Mouse (Mus musculus): ENCODE results near the gene Tpst1.

Tpst1 gene

DNA sequence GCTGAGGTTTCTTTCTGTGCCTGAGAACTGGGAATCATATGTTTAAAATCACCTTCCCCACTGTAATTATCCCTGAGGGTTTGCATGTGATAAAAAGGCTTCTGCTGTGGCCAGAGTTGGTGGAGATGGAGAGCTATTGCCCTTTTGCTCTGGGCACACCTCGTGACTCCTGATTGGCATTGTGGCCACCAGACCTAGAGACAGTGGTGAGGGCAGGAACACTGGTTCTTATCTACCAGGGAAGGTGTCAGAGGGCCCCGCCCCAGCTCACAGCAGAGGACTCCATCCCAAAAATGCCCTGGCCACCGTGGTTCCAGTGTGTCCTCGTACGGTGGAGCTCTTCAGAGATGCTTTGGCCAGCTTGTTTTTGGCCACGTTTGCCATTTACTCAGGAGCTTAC, 20.2 kb upstream of the Tpst1 start:
- DNase-seq = no peak

DNA sequence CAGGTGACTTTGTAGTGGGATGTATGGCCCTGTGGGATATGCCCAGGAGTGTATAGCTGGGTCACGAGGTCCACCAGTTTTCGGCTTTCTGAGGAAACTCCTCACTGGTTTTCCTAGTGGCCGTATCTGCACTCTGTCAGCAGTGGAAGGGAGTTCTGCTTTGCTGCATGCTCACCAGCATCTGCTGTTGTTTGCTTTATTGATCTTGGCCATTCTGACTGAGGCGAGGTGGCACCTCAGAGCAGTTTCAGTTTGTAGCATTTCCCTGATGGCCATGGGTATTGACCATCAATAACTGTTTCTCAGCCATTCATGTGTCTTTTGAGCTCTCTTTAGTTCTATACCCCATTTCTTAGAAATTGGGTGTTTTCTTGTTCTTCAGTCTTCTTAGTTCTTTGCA, 17.4 kb upstream of the Tpst1 start:
- no peak for DNase-seq

DNA sequence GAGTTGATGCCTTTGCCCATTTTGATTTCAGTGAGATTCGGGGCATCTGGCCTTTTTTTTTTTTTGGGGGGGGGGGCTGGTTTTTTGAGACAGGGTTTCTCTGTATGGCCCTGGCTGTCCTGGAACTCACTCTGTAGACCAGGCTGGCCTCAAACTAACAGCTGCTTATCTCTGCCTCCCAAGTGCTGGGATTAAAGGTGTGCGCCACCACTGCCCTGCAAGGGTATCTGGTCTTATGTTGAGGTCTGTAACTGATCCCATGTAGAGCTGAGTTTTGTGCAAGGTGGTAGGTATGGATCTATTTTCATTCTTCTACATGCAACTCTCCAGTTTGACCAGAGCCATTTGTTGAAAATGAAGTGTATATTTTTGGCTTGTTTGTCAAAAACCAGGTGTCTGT, 16.8 kb upstream of the Tpst1 start:
- DNase-seq = no peak

DNA sequence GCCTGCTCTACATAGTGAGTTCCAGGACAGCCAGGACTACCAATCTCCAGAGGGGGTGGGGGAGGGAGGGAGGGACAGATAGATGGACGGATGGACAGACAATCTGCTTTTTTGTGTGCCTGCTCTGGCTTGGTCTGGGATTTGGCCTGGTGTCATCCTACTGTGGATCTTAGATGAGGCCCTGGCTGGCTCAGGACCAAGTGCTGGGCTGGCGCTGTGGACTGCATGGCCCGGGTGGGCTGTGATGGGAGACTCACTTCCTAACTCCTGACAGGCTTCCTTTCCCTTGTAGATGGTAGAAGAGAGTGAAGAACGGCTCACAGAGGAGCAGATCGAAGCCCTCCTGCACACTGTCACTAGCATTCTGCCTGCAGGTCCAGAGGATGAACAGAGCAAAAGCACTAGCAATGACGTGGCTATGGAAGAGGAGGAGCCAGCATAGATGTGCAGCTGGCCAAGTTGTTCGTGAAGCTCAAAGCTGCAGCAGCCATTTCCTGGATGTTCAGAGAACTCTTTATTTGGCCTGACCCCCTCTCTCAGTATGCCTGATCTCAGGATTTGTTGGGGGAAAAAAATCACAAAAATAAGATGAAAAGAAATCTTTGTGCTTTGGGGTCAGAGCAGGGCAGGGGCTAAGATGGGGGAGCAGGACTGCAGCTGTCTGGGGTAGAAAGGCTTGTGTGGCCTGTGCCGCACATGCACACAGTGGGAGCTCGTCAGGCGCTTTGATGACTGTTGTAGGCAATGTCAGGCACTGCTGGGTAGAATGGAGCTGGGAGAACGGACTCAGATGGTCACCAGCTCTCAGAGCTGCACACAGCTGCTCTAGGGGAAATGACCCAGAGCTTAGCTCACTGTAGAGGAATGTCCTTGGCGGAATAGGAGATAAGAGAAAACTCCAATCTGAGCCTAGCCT, 13.5 kb upstream of the Tpst1 start:
- DNase-seq = no peak

DNA sequence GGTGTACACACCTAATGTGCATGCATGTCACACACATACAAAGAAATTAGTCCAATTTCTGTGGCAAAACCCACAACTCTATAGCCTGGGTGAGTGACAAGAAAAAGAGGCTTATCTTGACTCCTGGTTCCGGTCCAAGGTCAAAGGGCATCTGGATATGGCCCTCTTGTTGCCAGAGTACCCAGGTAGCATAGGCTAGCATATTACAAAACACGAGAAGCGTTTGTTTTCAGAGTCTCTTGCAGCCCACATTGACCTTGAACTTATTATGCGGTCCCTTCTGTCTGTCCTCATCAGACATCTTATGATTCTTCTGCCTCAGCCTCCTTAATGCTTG, 12.8 kb upstream of the Tpst1 start:
- DNase-seq = no peak

DNA sequence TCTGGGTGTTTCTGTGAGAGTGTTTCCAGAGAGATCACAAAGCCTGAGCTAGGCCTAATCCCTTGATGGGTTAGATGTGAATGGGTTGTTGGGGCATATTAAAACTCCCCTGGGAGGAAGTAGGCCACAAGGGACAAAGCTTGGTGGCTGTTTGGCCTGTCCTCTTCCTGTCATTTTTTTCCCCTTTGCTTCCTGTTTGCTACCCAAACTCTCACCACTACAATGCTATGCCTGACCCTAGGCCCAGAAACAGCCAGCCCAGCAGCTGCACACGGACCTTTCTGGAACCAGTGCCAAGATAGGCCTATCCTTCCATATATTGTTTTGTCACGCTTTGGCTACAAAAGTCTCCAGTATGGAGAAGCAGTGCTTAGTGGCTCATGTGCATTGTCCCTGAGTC, 11.0 kb upstream of the Tpst1 start:
- no peak for DNase-seq

DNA sequence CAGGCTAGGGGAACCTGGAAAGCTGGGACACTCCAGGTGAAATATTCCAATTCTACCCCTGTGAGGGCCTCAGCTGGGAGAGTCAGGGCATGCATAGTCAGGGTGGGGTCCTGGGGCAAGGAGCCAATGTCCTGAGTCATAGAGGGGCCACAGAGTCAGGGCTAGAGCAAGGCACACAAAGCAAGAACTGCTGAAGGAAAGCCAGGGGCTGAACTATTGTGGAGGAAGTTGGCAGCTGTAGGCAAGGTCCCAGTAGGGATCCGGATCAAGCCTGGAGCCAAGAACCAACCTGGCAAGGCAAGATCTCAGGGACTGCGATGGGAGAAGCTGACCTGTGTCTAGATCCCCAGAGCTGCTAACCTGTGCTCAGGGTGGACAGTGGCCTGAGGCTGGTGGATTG, 9.4 kb upstream of the Tpst1 start:
- DNase-seq = no peak

DNA sequence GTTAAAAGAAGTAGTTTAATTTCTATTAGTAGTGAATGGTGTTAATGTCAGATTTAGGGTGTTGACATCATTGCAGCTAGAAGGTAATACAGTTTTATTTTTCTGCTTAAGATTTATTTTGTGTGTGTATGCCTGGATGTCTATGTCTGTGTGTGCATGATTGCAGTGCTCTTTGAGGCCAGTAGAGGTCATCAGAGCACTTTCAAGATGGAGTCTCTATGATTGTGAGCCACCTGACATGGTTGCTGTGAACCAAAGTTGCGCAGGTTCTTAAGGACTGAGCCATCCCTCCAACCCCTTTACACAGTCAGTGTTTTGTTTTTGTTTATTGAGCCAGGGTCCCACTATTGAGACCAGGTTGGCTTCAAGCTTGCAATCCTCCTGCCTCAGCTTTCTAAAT, 7.5 kb upstream of the Tpst1 start:
- no peak for DNase-seq

DNA sequence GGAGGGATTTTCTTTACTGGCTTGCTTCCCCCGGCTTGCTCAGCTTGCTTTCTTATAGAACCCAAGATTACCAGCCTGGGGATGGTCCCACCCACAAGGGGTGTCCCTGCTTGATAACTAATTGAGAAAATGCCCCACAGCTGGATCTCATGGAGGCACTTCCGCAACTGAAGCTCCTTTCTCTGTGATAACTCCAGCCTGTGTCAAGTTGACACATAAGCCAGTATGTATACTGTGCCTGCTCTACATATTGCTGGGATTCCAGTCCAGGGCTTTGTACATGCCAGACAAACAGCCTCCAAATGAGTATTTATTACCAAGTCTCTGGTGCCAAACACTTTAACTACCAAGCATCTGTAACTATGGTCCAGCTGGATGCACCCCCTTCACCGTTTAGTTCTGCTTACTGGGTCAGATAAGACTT, 5.3 kb upstream of the Tpst1 start:
- DNase-seq = no peak

DNA sequence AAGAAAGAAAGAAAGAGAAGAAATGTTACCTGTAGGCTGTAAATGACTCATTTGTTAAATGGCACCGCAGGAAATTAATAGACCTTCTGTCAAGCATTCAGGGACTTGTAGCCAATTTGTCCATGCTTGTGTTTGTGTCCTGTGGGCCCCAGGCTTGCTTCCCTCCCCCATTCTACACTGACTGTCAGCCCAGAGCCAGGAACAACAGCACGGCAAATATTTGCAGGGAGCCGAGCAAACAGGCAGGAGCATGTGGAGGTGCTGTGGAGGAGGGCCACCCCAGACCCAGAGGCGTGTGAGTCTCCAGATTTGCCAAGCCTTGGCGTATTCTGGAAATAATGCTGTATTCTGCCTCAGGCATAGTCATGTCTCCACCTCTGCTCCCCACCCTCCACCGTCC, 1.4 kb downstream of the Tpst1 start:
- no peak for DNase-seq

DNA sequence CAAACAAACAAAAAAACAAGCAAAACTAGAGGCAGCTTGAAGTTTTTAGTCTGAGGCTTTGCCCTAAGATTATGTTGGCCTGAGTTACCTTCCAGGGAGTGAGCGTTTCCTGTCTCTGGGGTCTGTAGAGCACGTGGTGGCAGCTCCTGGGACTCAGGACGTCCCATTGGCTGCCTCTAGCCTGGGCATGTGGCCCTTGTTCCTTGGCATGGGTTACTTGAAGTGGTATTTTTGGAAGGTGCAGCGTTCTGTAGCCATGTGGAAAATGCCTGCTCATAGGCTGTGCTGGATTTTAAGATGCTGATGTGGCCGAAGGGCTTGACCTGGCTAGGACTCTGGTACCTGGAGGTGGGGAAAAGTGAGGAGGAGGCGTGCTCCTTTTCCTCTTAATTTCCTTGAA, 3.3 kb downstream of the Tpst1 start:
- no peak for DNase-seq

DNA sequence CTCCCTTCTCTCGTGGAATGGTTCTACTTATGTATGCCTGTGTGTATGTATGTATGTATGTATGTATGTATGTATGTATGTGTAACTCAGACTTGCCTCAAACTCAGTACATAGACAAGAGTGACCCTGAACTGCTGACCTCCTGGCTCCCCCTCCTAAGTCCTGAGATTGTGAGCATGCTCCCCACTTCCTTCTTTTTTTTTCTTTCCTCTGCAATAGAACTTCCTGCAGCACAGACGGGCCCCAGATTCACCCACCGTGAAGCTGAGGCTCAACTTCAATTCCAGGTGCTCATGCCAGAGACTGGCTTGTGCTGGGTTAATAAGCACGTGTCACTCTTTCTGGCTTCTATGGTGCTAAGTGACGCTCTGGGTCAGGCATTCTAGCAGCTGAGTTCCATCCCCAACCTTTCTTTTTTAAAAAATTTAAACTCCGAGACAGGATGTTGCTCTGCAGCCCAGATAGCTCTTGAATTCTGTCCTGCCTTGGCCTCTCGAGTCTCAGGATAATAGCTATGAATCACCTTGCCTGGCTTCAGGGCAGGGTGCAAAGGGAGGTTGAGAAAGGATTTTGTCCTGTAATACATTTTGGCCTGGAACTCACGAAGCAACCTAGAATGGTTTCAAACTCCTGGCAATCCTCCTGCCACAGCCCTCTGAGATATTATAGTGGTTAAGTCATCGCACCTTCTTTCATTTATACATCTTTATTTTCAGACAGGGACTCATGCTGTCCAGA, 5.1 kb downstream of the Tpst1 start:
- no peak for DNase-seq

DNA sequence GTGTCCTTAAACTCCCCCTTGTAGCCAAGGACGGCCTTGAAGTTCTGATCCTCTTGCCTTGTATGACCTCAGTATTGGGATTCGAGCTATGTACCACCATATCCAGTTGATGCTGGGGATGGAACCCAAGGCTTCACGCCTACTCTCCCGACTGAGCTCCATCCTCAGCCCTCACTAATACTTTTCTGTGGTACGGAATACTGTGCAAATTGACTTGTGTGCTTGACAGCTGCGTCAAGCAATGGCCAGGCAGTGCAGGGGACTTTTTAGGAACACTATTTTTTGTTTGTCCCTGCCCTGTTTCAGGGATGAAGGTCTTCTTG, 5.7 kb downstream of the Tpst1 start:
- DNase-seq = no peak

DNA sequence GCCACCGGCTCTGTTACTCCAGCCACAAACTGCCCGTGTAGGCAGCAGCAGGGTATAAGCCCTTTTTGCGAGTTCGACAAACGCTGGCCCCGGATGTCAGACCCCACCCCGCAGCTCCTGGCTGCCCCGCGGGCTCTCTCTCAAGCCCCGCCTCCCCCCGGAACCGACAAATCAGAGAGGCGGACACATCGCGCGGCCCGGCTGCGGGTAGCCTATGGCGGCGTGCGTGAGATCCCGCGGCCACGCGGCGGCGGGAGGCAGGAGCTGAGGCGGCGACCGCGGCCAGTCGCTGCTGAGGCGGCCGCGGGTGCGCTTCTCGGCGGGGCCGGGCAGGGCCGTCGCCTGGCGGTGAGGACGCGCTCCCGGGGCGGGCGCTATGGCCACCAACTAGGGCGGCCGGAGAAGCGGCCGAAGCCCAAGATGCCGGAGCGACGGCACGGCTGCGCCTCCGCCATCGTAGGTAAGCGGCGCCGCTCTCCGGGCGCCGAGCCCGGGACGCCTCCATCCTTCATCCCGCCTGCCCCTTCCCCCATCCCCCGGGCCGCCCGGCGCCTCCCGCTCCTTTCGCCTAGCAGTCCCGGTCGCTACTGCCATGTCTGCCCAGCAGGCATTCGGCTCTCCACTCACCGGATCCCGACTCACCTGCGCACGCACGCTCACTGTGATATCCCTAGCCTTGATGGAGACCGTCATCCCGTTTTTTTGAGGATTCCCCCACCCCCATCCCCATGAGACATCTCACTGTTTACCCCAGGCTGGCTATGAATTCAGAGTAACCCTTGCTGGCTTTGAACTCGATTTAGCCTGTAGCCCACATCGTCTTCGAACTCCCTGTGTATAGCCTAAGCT, 6.3 kb downstream of the Tpst1 start:
- DNase-seq = peak; percentile 95

DNA sequence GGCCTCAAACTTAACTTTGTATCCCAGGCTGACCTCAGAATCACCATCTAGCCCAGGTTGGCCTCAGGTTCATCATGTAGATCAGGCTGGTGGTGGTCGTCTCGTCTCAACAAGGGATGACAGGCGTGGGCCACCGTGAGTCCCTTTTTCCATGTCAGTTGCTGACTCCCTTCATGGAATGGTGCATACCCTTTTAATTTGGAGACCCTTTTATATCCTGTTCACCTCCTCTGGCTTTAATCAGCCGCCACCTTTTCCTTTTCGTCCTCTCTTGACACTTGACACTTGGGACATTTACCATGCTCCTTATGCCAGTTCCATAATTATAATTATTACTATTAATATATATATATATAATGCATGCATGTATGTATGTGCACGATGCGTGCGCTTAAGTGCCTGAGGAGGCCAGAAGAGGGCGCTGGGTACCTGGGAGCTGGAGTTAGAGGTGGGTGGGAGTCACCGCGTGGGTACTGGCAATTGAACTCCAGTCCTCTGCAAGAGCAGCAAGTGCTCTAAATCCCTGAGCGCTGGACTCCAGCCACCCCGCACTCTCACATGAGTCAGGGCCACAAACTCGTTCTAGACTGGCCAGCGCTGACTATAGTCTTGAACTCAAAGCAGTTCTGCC, 7.0 kb downstream of the Tpst1 start:
- DNase-seq = no peak

DNA sequence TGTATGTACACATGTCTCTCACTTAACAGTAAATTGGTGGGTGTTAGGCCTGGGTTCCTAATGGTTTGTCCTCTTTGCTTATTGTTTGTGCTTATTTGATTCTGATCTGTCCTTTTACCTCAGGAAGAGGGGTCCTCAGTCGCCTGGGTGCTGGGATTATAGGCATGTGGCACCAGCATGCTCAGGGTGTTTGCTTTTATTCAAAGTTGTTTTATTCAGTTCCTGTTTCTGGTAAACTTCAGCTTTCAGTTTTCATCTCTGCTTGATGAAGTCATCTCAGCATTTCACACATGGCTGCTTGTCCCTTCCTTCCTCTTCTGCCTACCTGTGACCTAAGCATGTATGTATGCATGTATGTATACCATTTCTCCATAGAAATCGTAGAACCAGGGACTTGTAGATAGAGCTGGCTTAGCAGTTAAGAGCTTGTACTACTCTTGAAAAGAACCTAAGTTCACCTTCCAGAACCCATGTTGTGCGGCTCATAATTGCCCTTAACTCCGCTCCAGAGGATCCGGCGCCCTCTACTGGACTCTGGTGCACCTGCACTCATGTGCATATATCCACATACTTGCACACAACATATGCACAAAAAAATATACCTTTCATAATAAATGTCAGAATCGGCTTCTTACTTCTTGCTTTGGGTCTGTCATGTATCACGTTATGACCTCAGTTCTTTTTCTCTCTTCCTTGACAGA, 8.2 kb downstream of the Tpst1 start:
- DNase-seq = no peak

DNA sequence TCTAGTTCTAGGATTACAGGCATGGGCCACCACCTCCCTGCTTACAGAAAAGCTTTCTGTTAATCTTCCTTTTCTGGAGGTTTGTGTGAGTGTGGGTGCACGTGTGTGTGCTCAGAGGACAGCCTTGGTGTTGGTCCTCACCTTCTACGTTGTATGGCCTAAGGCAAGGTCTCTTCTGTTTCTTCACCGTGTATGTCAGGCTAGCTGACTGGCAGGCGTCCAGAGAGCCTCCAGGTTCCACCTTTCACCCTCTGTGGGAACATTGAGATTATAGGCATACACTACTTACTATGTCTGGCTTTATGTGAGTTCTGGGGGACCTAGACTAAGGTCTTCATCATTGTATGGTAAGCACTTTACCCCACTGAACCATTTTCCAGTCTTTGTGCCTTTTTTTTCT, 9.3 kb downstream of the Tpst1 start:
- DNase-seq = no peak

DNA sequence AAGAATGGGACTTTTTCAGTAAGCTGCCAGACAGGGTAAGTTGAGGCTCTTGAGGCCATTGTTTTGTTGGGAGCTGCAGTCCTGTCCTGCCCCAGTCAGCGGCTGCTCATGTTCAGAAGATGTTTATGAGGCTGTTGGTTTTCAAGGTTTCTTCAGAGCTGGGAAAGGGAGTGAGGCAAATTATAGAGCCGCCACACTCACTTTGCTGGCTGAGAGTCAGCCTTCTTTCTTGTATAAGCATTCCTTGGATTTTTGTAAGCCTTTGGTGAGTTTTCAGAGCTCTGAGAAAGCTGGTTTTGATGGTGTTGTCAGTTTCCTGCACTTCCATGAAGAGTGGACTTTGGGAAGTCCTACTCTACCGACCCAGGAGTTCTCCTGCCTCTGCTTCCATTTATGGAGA, 11.1 kb downstream of the Tpst1 start:
- no peak for DNase-seq

DNA sequence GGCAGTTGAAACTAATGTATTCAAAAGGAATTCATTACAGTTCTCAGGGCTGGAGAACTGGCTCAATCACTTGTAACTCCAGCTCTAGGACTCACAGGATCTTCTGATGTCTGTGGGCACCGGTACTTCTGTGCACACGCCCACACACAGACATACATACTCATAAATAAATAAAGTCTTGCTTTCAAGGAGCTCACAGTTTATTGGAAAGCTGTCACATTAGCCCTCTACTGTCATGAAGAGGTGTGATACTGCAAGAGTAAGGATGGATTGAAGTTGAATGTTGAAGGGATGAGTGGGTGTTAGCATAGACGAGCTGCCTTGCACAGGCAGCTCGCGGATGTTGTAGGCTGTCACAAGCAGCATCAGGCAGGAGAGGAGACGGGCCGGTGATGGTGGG, 14.9 kb downstream of the Tpst1 start:
- DNase-seq = no peak

DNA sequence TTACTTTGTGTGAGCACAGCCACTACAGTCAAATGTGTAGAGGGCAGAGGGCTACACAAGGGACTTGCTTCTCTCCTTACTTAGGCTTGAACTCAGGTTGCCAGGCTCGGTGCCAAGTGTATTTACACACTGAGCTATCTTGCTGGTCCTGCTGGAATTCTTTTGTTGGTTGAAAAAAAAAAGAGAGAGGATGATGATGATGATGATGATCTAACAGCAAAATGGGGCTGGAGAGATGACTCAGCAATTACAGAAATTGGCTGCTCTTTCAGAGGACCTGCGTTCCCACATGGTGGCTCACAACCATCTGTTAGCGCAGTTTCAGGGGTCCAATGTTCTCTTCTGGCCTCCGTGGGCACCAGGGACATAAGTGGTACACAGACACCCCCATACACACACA, 15.5 kb downstream of the Tpst1 start:
- DNase-seq = no peak

DNA sequence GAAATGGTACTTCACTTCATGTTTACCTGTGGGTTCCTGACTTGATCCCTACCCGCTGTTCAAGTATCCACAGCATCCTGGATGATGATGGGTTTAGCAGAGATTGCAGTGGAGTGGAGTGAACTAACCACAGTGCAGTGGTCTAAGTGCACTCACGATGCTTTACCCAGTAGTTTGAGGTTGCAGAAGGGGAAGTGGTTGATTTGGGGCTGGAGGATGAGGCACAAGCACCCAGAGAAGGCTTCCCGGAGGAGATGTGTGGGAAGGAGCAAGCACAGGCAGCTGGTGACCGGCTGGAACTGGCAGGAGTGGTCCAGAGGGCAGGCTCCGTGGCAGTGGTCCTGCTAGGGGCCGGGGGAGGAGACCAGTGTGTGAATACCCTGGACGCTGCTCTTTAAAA, 16.1 kb downstream of the Tpst1 start:
- no peak for DNase-seq

DNA sequence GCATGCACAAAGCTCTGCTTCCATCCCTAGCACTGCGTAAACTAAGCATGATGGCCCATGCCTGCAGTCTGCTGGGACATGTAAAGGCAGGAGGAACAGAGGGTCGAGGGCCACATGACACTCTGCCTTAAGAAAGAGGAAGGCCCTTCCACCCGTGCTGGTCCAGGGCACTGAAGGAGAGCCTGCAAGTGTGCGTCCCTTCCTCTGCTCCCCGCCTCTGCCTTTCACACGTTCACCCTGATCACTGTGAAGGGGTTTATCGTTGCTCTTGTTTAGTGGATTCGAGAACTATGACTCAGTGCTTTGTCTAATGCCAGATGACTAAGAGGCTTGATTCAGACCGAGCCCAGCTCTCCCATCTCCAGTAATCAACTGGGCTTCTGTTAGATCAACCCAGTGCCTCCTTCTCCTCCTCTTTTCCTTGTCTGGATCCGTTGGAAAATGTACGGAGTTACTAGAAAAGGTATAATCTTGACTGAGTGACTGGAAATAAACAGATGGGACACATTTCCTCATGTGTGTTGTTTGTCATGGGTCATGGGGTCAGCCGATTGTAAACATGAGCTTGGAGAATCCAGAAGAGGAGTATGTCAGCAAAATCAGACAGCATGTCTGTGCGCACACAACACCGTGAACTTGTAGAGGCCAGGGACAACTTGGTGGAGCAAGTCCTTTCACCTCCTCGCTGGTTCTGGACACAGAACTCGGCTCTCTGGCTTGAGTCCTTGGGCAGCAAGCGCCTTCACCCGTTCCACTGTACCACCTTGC, 16.7 kb downstream of the Tpst1 start:
- peak; percentile 37 for DNase-seq

All from right cerebral cortex, postnatal 25 days (tissue).